Comparison of ENCODE assay signal across 21 mouse cellular contexts in the genomic region with DNA sequence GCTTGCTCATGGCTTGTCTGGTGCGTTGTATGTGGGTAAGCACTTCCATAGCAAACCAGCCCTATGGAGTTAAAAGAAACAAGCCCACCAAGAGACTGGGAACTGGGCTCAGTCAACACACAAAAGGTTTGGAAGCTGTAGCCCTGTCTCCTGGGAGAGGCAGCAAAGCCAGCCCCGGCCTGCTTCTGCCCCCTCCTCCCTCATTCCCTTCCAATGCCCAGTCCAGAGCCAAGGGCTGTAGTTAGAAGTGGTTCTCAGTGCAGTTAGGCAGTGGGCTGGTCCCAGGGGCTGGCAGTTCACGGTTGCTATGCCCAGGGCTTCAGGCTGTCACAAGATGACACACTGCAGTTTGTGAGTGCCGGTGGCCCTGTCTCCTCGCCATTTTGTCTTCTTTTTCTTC. TPM values are rescaled to one million over a fixed set of nuclear protein-coding genes. Genes with fewer than 3 reads are reported as not detected.
DNase-seq lines count a peak whose midpoint lies in the region; ATAC-seq and TF ChIP-seq lines count a peak whose summit lies in the region.
"Had no signal": no experiment of that assay in that cellular context is flagged by ENCODE, and none has a peak within 500 bp of the region (broad histone marks: within the 10 kb centered on the region; RNA-seq: fewer than 3 reads in every experiment).

No protein-coding gene starts in this region.

- no peaks in the 10 kb centered on the region for H3K9me3 ChIP-seq in forebrain, embryonic 15.5 days
- H3K9me3 ChIP-seq in forebrain, embryonic 14.5 days (replicated peaks; ENCODE audit: control insufficient read depth, low read length), result no peaks in the 10 kb centered on the region
- no peaks in the 10 kb centered on the region for H3K9me3 ChIP-seq in hindbrain, embryonic 16.5 days (ENCODE audit: control insufficient read depth, low read length)
- no peaks in the 10 kb centered on the region for H3K9me3 ChIP-seq in hindbrain, embryonic 13.5 days
- H3K9me3 ChIP-seq: forebrain, embryonic 10.5 days; heart, embryonic 13.5 days; kidney, embryonic 15.5 days had no signal

- intact Hi-C loops in left cerebral cortex, postnatal 10 days (cut with DNase I), result loop anchor here (5.0 kb wide), 1 partner anchor 59 kb away; no protein-coding TSS in a partner anchor
- intact Hi-C loops in left cerebral cortex, postnatal 36 days (cut with DNase I), result loop anchor here (5.0 kb wide), 1 partner anchor 49 kb away; the partner anchor contains the start of gene Mras

- peak overlapping the region; percentile 38; the same call in 1 of the 2 replicates for H3K27ac ChIP-seq in forebrain, embryonic 15.5 days (replicated peaks)
- no peak overlapping the region for H3K27ac ChIP-seq in forebrain, embryonic 14.5 days (ENCODE audit: low read depth, low read length)
- H3K27ac ChIP-seq in hindbrain, embryonic 16.5 days (ENCODE audit: low read depth, low read length), result peak overlapping the region; percentile 59
- H3K27ac ChIP-seq in hindbrain, embryonic 13.5 days, result no peak overlapping the region
- H3K27ac ChIP-seq: forebrain, embryonic 10.5 days; heart, adult 2 months; heart, embryonic 13.5 days; kidney, embryonic 15.5 days; macrophage had no signal

- no peak overlapping the region for H3K9ac ChIP-seq in forebrain, embryonic 15.5 days (replicated peaks)
- H3K9ac ChIP-seq in forebrain, embryonic 14.5 days (ENCODE audit: low read length), result no peak overlapping the region
- H3K9ac ChIP-seq in hindbrain, embryonic 16.5 days (ENCODE audit: low read depth, low read length), result no peak overlapping the region
- H3K9ac ChIP-seq in hindbrain, embryonic 13.5 days, result no peak overlapping the region
- H3K9ac ChIP-seq: heart, embryonic 13.5 days; kidney, embryonic 15.5 days had no signal

- no peaks in the 10 kb centered on the region for H3K4me1 ChIP-seq in forebrain, embryonic 15.5 days
- no peaks in the 10 kb centered on the region for H3K4me1 ChIP-seq in forebrain, embryonic 14.5 days (ENCODE audit: control insufficient read depth, insufficient read depth, low read length)
- 0 out of 2 replicates have a peak, but pooled peaks cover 2% of the 10 kb centered on the region for H3K4me1 ChIP-seq in hindbrain, embryonic 16.5 days (ENCODE audit: control insufficient read depth, insufficient read depth, low read depth, low read length)
- no peaks in the 10 kb centered on the region for H3K4me1 ChIP-seq in hindbrain, embryonic 13.5 days (replicated peaks)
- H3K4me1 ChIP-seq: forebrain, embryonic 10.5 days; heart, embryonic 13.5 days; kidney, embryonic 15.5 days had no signal

- peaks cover 20% of the 10 kb centered on the region; the same call in 1 of the 2 replicates for H3K36me3 ChIP-seq in forebrain, embryonic 15.5 days
- peaks cover 55% of the 10 kb centered on the region for H3K36me3 ChIP-seq in forebrain, embryonic 14.5 days (ENCODE audit: control insufficient read depth, insufficient read depth, low read length)
- peaks cover 19% of the 10 kb centered on the region for H3K36me3 ChIP-seq in hindbrain, embryonic 16.5 days (ENCODE audit: control insufficient read depth, insufficient read depth, low read length)
- peaks cover 74% of the 10 kb centered on the region for H3K36me3 ChIP-seq in hindbrain, embryonic 13.5 days

- WGBS in forebrain, embryonic 15.5 days, result 78% methylated on average over 5 of the region's 5 CpGs
- WGBS in forebrain, embryonic 14.5 days, result 73% methylated on average over 5 of the region's 5 CpGs
- WGBS in hindbrain, embryonic 16.5 days, result 63% methylated on average over 5 of the region's 5 CpGs
- 71% methylated on average over 5 of the region's 5 CpGs for WGBS in hindbrain, embryonic 13.5 days

- no peak for TF ChIP-seq POLR2A in brain, embryonic 14.5 days (IDR thresholded peaks at IDR 0.05; ENCODE audit: borderline replicate concordance, extremely low read depth, insufficient read depth, insufficient read length, poor library complexity, severe bottlenecking)

- TF ChIP-seq CTCF in brain, embryonic 14.5 days (IDR thresholded peaks at IDR 0.05; ENCODE audit: borderline replicate concordance, extremely low read depth, insufficient read depth, insufficient read length), result no peak

- H3K27me3 ChIP-seq in forebrain, embryonic 15.5 days, result no peaks in the 10 kb centered on the region
- H3K27me3 ChIP-seq in forebrain, embryonic 14.5 days (replicated peaks; ENCODE audit: control insufficient read depth, insufficient read depth, low read length), result no peaks in the 10 kb centered on the region
- H3K27me3 ChIP-seq in hindbrain, embryonic 16.5 days (replicated peaks; ENCODE audit: control insufficient read depth, insufficient read depth, low read length), result no peaks in the 10 kb centered on the region
- H3K27me3 ChIP-seq in hindbrain, embryonic 13.5 days, result no peaks in the 10 kb centered on the region
- H3K27me3 ChIP-seq: heart, embryonic 13.5 days; kidney, embryonic 15.5 days had no signal

- DNase-seq in forebrain, embryonic 14.5 days (ENCODE audit: low spot score), result no peak
- peak; percentile 38 to 49 for DNase-seq in left cerebral cortex, postnatal 10 days (ENCODE audit: extremely low spot score in 1 of 2, low spot score in 2 of 2)
- no peak for DNase-seq in left cerebral cortex, postnatal 36 days (ENCODE audit: low spot score in 2 of 2)
- peak; percentile 66 for DNase-seq in brain, embryonic 14.5 days (ENCODE audit: low read depth)
- DNase-seq: cerebellum, adult 9-10 months; gastrocnemius, postnatal 36 days; heart, adult 2 months; heart, postnatal 14 days; kidney, adult 11 months; kidney, postnatal 36 days; right cerebral cortex, postnatal 25 days; spleen, adult 18-20 months had no signal

- no peak; the same call in 1 of the 2 replicates for ATAC-seq in forebrain, embryonic 15.5 days (replicated peaks)
- ATAC-seq in forebrain, embryonic 14.5 days, result no peak; the same call in 1 of the 2 replicates
- ATAC-seq in hindbrain, embryonic 16.5 days, result peak; percentile 90
- ATAC-seq in hindbrain, embryonic 13.5 days (ENCODE audit: low FRiP score), result no peak
- ATAC-seq in monocyte, adult 5-6 weeks (replicated peaks; ENCODE audit: insufficient number of reproducible peaks, low FRiP score, low TSS enrichment, poor library complexity, severe bottlenecking), result no peak
- ATAC-seq: CD4-positive, CD25-positive, alpha-beta regulatory T cell, adult 4 months had no signal

- H3K4me3 ChIP-seq in forebrain, embryonic 15.5 days, result no peak overlapping the region
- no peak overlapping the region for H3K4me3 ChIP-seq in forebrain, embryonic 14.5 days (ENCODE audit: low read depth, low read length)
- no peak overlapping the region for H3K4me3 ChIP-seq in hindbrain, embryonic 16.5 days (ENCODE audit: low read length)
- no peak overlapping the region for H3K4me3 ChIP-seq in hindbrain, embryonic 13.5 days
- H3K4me3 ChIP-seq: forebrain, embryonic 10.5 days; heart, adult 2 months; heart, embryonic 13.5 days; kidney, embryonic 15.5 days had no signal

- no peak overlapping the region for H3K4me2 ChIP-seq in forebrain, embryonic 15.5 days (replicated peaks)
- H3K4me2 ChIP-seq in forebrain, embryonic 14.5 days (ENCODE audit: low read length), result no peak overlapping the region
- H3K4me2 ChIP-seq in hindbrain, embryonic 16.5 days (ENCODE audit: low read length), result no peak overlapping the region
- no peak overlapping the region for H3K4me2 ChIP-seq in hindbrain, embryonic 13.5 days
- H3K4me2 ChIP-seq: heart, embryonic 13.5 days; kidney, embryonic 15.5 days had no signal

RNA-seq across cellular contexts. Expression of gene Esyt3, which starts 29.7 kb away (rescaled TPM):
- 0.46 and 0.86 TPM in 2 replicates for polyA plus RNA-seq in forebrain, embryonic 15.5 days (2015; fragmentation: Nextera tagmentation; extraction: Ambion mirVana)
- polyA plus RNA-seq in forebrain, embryonic 14.5 days (2014; fragmentation: Nextera tagmentation; extraction: Ambion mirVana), result 0.52 and 0.58 TPM in 2 replicates
- polyA plus RNA-seq in hindbrain, embryonic 16.5 days (2015; fragmentation: Nextera tagmentation; extraction: Ambion mirVana), result 0.76 and 0.93 TPM in 2 replicates
- 0.38 TPM in 2 replicates for polyA plus RNA-seq in hindbrain, embryonic 13.5 days (2015; fragmentation: Nextera tagmentation; extraction: Ambion mirVana)
- total RNA-seq in left cerebral cortex, postnatal 10 days (2021), result 1 to 10 TPM; 1.6 TPM
- total RNA-seq in left cerebral cortex, postnatal 36 days (2021), result 1 to 10 TPM; 1.1 to 1.2 TPM
- polyA plus RNA-seq in brain, embryonic 14.5 days (2012; rRNA removed), result 0.56 and 0.63 TPM in 2 replicates
- not detected in 3 replicates for total RNA-seq in monocyte, adult 5-6 weeks (2017)
- total RNA-seq: gastrocnemius, postnatal 36 days had no signal
- polyA plus RNA-seq: CD4-positive, CD25-positive, alpha-beta regulatory T cell, adult 4 months; macrophage had no signal

RNA-seq across cellular contexts. Expression of gene Mras, which starts 49.1 kb away (rescaled TPM):
- polyA plus RNA-seq in forebrain, embryonic 15.5 days (2015; fragmentation: Nextera tagmentation; extraction: Ambion mirVana), result 58.8 and 59.5 TPM in 2 replicates
- polyA plus RNA-seq in forebrain, embryonic 14.5 days (2014; fragmentation: Nextera tagmentation; extraction: Ambion mirVana), result 51.8 and 56.8 TPM in 2 replicates
- polyA plus RNA-seq in hindbrain, embryonic 16.5 days (2015; fragmentation: Nextera tagmentation; extraction: Ambion mirVana), result 53.1 and 53.4 TPM in 2 replicates
- polyA plus RNA-seq in hindbrain, embryonic 13.5 days (2015; fragmentation: Nextera tagmentation; extraction: Ambion mirVana), result 54.7 and 55.2 TPM in 2 replicates
- total RNA-seq in left cerebral cortex, postnatal 10 days (2021), result 10 to 100 TPM; 81.7 to 99.5 TPM
- total RNA-seq in left cerebral cortex, postnatal 36 days (2021), result 100 to 1,000 TPM; 151 to 157 TPM
- polyA plus RNA-seq in brain, embryonic 14.5 days (2012; rRNA removed), result 61.5 and 71.0 TPM in 2 replicates
- 1.3 TPM in 1 of 3 replicates, not detected in the others for total RNA-seq in monocyte, adult 5-6 weeks (2017)
- polyA plus RNA-seq: CD4-positive, CD25-positive, alpha-beta regulatory T cell, adult 4 months had no signal

Comparison
In these comparisons a context has a peak if more than half of its experiments do, and no peak if none do; other contexts are left out.
1. H3K27ac ChIP-seq: peak in forebrain, embryonic 15.5 days (single experiment) and hindbrain, embryonic 16.5 days (single experiment); none in forebrain, embryonic 14.5 days (single experiment) and hindbrain, embryonic 13.5 days (single experiment).
2. DNase-seq: peak in left cerebral cortex, postnatal 10 days (2 of 2) and brain, embryonic 14.5 days (single experiment); none in forebrain, embryonic 14.5 days (single experiment) and left cerebral cortex, postnatal 36 days (0 of 2).